Mouse (Mus musculus): ENCODE data around the gene Ksr1.

The Ksr1 gene

GRCm38 (mm10) chr11:79146331-79146767 lies at the start of gene Ksr1:
Ksr1 (minus strand) TSS chr11:79146407.
- peak; percentile 96 to 97 for DNase-seq

- peak; percentile 48 to 51 for DNase-seq
Measured at GRCm38 (mm10) chr11:79192176-79192575, 46.0 kb upstream of the Ksr1 start.

- DNase-seq, result no peak
Measured at GRCm38 (mm10) chr11:79191214-79191613, 45.0 kb upstream of the Ksr1 start.

- no peak for DNase-seq
Measured at GRCm38 (mm10) chr11:79190257-79190656, 44.0 kb upstream of the Ksr1 start.

GRCm38 (mm10) chr11:79188176-79188575 lies 42.0 kb upstream of the Ksr1 start:
- DNase-seq, result peak; percentile 31 to 53

GRCm38 (mm10) chr11:79187291-79187690 lies 41.1 kb upstream of the Ksr1 start:
- DNase-seq, result no peak

- no peak for DNase-seq
Measured at GRCm38 (mm10) chr11:79185683-79186082, 39.5 kb upstream of the Ksr1 start.

- DNase-seq, result no peak
Measured at GRCm38 (mm10) chr11:79184126-79184888, 38.1 kb upstream of the Ksr1 start.

- DNase-seq, result no peak
Measured at GRCm38 (mm10) chr11:79183400-79183799, 37.2 kb upstream of the Ksr1 start.

- DNase-seq, result no peak
Measured at GRCm38 (mm10) chr11:79182881-79183280, 36.7 kb upstream of the Ksr1 start.

GRCm38 (mm10) chr11:79181914-79182313 lies 35.7 kb upstream of the Ksr1 start:
- no peak for DNase-seq

- no peak for DNase-seq
Measured at GRCm38 (mm10) chr11:79176687-79177086, 30.5 kb upstream of the Ksr1 start.

- no peak for DNase-seq
Measured at GRCm38 (mm10) chr11:79172054-79172453, 25.8 kb upstream of the Ksr1 start.

- no peak for DNase-seq
Measured at GRCm38 (mm10) chr11:79166582-79167300, 20.5 kb upstream of the Ksr1 start.

GRCm38 (mm10) chr11:79161077-79161758 lies 15.0 kb upstream of the Ksr1 start:
- no peak for DNase-seq

- no peak for DNase-seq
Measured at GRCm38 (mm10) chr11:79160127-79160526, 13.9 kb upstream of the Ksr1 start.

GRCm38 (mm10) chr11:79157729-79158128 lies 11.5 kb upstream of the Ksr1 start:
- DNase-seq, result no peak

GRCm38 (mm10) chr11:79155348-79155747 lies 9.1 kb upstream of the Ksr1 start:
- DNase-seq, result no peak

GRCm38 (mm10) chr11:79152696-79153095 lies 6.5 kb upstream of the Ksr1 start:
- no peak for DNase-seq

GRCm38 (mm10) chr11:79151874-79152273 lies 5.7 kb upstream of the Ksr1 start:
- no peak for DNase-seq

- DNase-seq, result no peak
Measured at GRCm38 (mm10) chr11:79150301-79150700, 4.1 kb upstream of the Ksr1 start.

GRCm38 (mm10) chr11:79149295-79149694 lies 3.1 kb upstream of the Ksr1 start:
- no peak for DNase-seq

- no peak for DNase-seq
Measured at GRCm38 (mm10) chr11:79148783-79149182, 2.6 kb upstream of the Ksr1 start.
